Mouse (Mus musculus) forebrain, embryonic 12.5 days (tissue): ENCODE data around the gene Ckmt1. TPM values are rescaled to one million over a fixed set of nuclear protein-coding genes. Genes with fewer than 3 reads are reported as not detected.

Experiments
- ATAC-seq: fragments of 200-750 bp; cut with Nextera tagmentation; 2 replicates; pipeline ENCODE4 v1.8.0; 2017; ENCODE audit warnings: moderate TSS enrichment; ENCODE audit not compliant: low FRiP score
- H3K27ac ChIP-seq: fragments of 300-500 bp; sonication (generic); 2 replicates; pipeline ENCODE4 v1.5.1; 2016; ENCODE audit warnings: mild to moderate bottlenecking
- H3K27me3 ChIP-seq: fragments of 300-500 bp; sonication (generic); 2 replicates; pipeline ENCODE4 v1.6.1; 2016; ENCODE audit warnings: mild to moderate bottlenecking
- H3K36me3 ChIP-seq: fragments of 300-500 bp; sonication (generic); replicated peaks from 2 replicates; pipeline ENCODE4 v1.6.1; 2016; ENCODE audit warnings: mild to moderate bottlenecking
- H3K4me1 ChIP-seq: fragments of 300-500 bp; sonication (generic); 2 replicates; pipeline ENCODE4 v1.6.1; 2016
- H3K4me2 ChIP-seq: fragments of 300-500 bp; sonication (generic); 2 replicates; pipeline ENCODE4 v1.6.1; 2016; ENCODE audit warnings: mild to moderate bottlenecking, moderate library complexity
- H3K4me3 ChIP-seq: fragments of 300-500 bp; sonication (generic); replicated peaks from 2 replicates; pipeline ENCODE4 v1.5.1; 2016; ENCODE audit warnings: mild to moderate bottlenecking
- H3K9ac ChIP-seq: fragments of 300-500 bp; sonication (generic); 2 replicates; pipeline ENCODE4 v1.6.1; 2016; ENCODE audit warnings: mild to moderate bottlenecking
- H3K9me3 ChIP-seq: fragments of 300-500 bp; sonication (generic); 2 replicates; pipeline ENCODE4 v1.6.1; 2016
- WGBS: fragments of 180-500 bp; shearing (Covaris S2); methylation state at CpG from one replicate; pipeline ENCODE4 v1.1.7; 2016; 5-methylcytosine and 5-hydroxymethylcytosine counted together
- polyA plus RNA-seq: library from polyadenylated mRNA; unstranded; fragments of >200 nt; fragmentation: Nextera tagmentation; extraction: Ambion mirVana; gene quantifications from 2 replicates; pipeline ENCODE4 v1.2.1, GENCODE M21; 2016

Ckmt1 gene
- 8.5 and 14.4 TPM in 2 replicates for polyA plus RNA-seq

DNA sequence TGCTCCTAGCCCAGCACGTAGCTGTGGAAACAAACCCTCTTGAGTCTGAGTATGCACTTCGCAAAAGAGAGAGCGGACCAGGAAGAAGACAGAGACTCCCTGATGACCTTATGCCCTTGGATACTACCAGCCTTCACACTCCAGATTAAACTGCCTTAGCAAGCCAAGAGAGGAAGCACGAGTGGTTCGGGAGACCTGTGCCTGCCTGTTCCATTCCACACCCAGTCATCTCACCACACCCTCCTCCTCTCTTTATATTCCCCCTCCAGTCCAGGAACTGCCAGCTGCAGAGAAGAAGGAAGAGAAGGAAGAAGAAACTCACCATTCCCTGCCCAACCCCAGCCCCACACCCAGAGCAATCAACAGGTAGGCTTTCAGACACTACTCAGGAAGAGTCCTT is at the start of gene Ckmt1:
Gene Ckmt1 (plus strand): TSS at position 221 of the 400 bp plus-strand sequence.
- H3K9ac ChIP-seq = peak within 1 kb of the TSS; percentile 56
- peak within 1 kb of the TSS; percentile 35 for H3K4me3 ChIP-seq
- peak within 1 kb of the TSS; percentile 60 for H3K4me2 ChIP-seq
- peaks cover 36% of the 10 kb centered on the region for H3K27me3 ChIP-seq
- 64% methylated on average over 5 of the region's 5 CpGs for WGBS
- no peak within 1 kb of the TSS for H3K27ac ChIP-seq
- no peaks in the 10 kb centered on the region for H3K36me3 ChIP-seq
- peaks cover 19% of the 10 kb centered on the region for H3K4me1 ChIP-seq
- ATAC-seq = no peak
- no peaks in the 10 kb centered on the region for H3K9me3 ChIP-seq

DNA sequence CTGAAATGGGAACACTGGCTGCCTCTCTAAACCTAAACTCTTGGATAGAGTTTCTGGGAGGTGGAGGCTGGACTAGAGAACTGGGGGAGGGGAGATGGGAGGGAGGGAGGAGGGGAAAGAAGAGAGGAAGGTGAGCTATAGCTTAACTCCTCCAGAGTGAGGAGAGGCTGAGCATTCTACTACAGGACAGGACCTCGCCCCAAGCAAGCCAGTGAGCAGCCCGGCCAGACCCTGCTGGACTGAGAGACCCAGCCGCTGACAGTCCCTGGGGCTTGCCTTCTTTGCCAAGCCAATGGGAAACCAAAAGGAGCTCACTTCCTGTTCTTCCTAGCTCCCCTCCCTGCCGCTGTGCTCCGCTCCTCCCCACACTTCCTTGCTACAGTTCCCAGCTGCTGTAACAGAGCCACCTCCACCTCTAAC is 48.5 kb upstream of the Ckmt1 start:
- WGBS = 52% methylated on average over 5 of the region's 5 CpGs
- no peak overlapping the region for H3K4me3 ChIP-seq
- no peaks in the 10 kb centered on the region for H3K9me3 ChIP-seq
- H3K4me2 ChIP-seq = no peak overlapping the region
- 0 out of 2 replicates have a peak overlapping the region, but pooled peaks have one; percentile 5 for H3K27ac ChIP-seq
- no peaks in the 10 kb centered on the region for H3K27me3 ChIP-seq
- ATAC-seq = no peak
- H3K4me1 ChIP-seq = no peaks in the 10 kb centered on the region
- peaks cover 58% of the 10 kb centered on the region for H3K36me3 ChIP-seq
- H3K9ac ChIP-seq = no peak overlapping the region

DNA sequence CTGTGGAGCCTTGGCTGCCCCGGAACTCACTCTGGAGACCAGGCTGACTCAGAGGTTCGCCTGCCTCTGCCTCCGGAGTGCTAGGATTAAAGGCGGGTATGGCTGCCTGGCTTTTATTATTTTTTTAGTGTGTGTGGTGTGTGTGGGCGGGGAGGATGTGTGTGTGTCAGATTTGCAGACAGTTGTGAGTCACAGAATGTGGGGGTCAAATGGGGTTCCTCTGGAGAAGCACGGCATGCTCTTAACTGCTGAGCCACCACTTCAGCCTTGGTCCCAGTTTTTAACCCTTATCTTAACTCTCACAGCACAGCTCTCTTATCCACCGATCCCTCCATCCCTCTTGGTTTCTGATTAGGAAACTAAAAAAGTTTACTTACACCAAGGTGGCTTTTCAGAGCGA is 41.2 kb upstream of the Ckmt1 start:
- Histone ChIP-seq H3K9ac (no peak overlapping the region), H3K4me2 (no peak overlapping the region), H3K9me3 (no peaks in the 10 kb centered on the region), H3K27ac (no peak overlapping the region), H3K27me3 (no peaks in the 10 kb centered on the region), H3K36me3 (peaks cover 13% of the 10 kb centered on the region; the same call in 1 of the 2 replicates), H3K4me1 (no peaks in the 10 kb centered on the region), H3K4me3 (no peak overlapping the region)
- no peak for ATAC-seq
- 85% methylated on average over 8 of the region's 8 CpGs for WGBS

DNA sequence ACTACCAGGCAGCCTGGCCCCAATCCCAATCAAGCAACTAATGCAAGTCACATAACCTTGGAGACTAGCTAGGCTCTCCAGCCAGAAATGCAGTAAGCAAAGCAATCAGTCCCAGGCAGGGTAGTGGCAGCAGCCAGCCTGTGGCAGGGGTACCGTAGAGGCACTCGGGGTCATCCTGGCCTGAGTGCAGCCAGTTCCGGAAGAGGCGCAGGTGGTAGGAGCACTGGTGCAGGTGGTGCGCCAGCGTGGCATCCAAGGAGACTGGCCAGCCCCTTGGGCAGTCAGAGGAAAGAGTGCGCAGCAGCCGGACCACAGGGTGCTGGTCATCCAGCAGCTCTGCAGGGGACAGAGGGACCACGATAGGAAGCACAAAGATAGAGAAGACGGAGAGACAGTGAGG is 34.5 kb upstream of the Ckmt1 start:
- Histone ChIP-seq H3K27me3 (no peaks in the 10 kb centered on the region), H3K4me1 (no peaks in the 10 kb centered on the region), H3K4me2 (no peak overlapping the region), H3K27ac (no peak overlapping the region), H3K4me3 (no peak overlapping the region), H3K36me3 (peaks cover 8% of the 10 kb centered on the region; the same call in 1 of the 2 replicates), H3K9ac (no peak overlapping the region), H3K9me3 (no peaks in the 10 kb centered on the region)
- 92% methylated on average over 10 of the region's 10 CpGs for WGBS
- no peak for ATAC-seq

DNA sequence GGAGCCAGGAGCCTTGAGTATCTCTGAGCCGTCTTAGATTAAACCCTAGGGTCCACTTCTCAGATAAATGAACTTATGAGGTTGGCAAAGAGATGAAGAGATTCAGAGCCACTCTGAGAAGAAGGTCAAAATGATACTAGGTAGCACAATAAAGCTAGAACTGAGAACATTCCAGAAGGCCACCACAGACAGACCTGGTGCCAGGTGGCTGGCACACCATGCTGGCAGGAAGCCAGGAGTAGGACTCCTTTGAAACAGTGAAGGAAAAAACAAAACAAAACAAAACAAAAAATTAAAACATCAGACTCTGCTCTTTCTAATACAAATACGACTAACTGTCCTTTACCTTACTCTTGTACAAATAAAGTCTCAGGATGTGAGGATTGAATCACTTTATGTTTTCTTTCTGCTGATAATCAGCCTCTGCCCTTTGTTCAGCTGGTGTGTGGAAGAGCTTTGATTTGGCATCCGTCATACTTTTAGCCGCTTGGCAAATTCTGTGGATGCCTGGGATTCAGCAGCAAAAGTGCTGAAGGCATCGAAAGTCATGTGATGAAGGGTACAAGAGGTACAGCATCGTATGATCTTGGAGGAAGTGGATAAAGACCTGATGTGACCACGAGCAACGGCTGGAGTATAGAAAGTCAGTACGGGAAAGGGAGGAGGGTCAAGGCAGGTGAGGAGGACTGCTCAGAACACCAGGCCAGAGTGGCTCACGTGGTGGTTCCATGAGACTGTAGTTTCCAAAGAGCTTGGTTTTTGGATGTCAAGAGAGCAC is 33.6 kb upstream of the Ckmt1 start:
- H3K36me3 ChIP-seq = peaks cover 8% of the 10 kb centered on the region; the same call in 1 of the 2 replicates
- ATAC-seq = no peak
- WGBS = 90% methylated on average over 10 of the region's 10 CpGs
- no peaks in the 10 kb centered on the region for H3K9me3 ChIP-seq
- no peak overlapping the region for H3K27ac ChIP-seq
- no peak overlapping the region for H3K9ac ChIP-seq
- no peaks in the 10 kb centered on the region for H3K27me3 ChIP-seq
- no peak overlapping the region for H3K4me3 ChIP-seq
- no peak overlapping the region for H3K4me2 ChIP-seq
- no peaks in the 10 kb centered on the region for H3K4me1 ChIP-seq

DNA sequence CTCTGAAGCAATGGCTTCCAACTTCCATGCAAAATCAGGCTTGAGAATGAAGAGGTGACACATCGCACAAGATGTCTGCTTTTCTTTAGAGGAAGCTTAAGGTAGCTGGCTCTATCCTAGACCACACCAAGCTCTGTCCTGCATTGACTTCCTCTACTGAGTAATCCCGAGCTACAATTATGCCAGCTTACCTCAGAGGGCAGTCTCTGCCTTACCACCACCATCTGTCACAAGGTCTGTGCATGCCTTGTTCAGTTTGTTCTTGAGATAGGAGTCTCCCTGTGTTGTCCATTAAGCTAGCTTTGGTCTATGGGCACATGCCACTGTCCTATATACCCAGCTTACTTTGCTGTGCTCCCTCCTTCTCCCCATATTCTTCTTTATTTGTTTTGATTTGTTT is 28.0 kb upstream of the Ckmt1 start:
- no peaks in the 10 kb centered on the region for H3K27me3 ChIP-seq
- no peaks in the 10 kb centered on the region for H3K9me3 ChIP-seq
- H3K4me3 ChIP-seq = no peak overlapping the region
- 94% methylated on average over 2 of the region's 2 CpGs for WGBS
- no peak overlapping the region for H3K9ac ChIP-seq
- ATAC-seq = no peak
- H3K4me2 ChIP-seq = no peak overlapping the region
- no peaks in the 10 kb centered on the region for H3K4me1 ChIP-seq
- H3K36me3 ChIP-seq = peaks cover 11% of the 10 kb centered on the region
- no peak overlapping the region for H3K27ac ChIP-seq

DNA sequence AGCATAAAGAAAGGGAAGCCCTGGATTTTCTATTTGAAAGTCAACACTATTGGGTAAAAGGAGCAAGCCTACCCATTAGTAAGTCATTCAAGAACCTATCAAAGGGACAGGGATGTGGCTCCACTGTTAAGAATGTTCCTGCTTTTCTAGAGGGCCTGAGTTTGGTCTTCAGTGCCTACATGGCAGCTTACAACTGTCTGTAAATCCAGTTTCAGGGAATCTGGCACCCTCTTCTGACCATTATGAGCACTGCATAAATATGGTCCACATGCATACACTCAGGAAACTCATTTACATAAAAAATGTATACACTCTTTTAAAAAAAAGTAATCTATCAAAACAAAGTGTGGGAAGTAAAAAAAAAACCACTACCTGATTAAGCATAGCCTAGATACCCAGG is 18.5 kb upstream of the Ckmt1 start:
- Histone ChIP-seq H3K36me3 (peaks cover 7% of the 10 kb centered on the region; the same call in 1 of the 2 replicates), H3K9me3 (peaks cover 6% of the 10 kb centered on the region; the same call in 1 of the 2 replicates), H3K4me1 (no peaks in the 10 kb centered on the region), H3K27me3 (no peaks in the 10 kb centered on the region), H3K9ac (no peak overlapping the region), H3K27ac (no peak overlapping the region), H3K4me2 (no peak overlapping the region), H3K4me3 (no peak overlapping the region)
- no peak for ATAC-seq

DNA sequence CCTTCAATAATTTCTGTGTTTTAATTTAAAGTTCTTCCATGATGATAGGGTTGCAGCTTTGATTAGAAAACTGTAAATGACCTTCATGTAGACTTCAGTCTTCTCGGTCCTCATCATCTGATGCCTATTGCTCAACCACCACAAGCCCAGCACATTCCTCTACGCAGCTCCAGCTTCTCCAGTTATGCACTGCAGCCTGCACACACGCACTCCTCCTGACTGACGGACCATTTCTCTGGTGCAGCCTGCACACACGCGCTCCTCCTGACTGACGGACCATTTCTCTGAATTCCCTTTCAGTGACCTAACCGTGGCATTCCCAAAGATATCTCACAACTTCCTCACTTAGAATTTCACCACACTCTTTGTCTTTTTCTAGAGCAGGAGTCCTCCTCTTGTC is 4.4 kb upstream of the Ckmt1 start:
- Histone ChIP-seq H3K9ac (no peak overlapping the region), H3K4me1 (peaks cover 11% of the 10 kb centered on the region), H3K27ac (no peak overlapping the region), H3K27me3 (peaks cover 19% of the 10 kb centered on the region), H3K36me3 (no peaks in the 10 kb centered on the region; the same call in 1 of the 2 replicates), H3K4me3 (no peak overlapping the region), H3K9me3 (no peaks in the 10 kb centered on the region), H3K4me2 (no peak overlapping the region)
- no peak for ATAC-seq
- WGBS = 72% methylated on average over 8 of the region's 8 CpGs

DNA sequence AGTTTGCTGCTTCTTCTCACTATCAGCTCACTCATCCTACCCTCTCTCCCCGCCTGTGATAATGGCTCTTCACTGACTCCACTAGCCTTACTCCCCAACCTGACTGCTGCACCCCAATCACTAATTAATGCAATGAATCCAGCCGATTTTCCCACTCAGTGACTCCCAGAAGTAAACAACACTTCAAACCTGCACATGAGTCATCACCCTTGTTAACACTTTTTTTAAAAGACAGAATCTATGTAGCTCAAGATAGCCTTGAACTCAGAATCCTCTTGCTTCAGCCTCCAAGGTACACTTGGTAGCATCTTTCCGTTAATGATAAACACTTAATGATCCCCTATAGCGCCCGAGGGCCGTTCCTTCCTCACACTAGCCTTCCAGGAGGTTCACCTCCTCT is 3.1 kb upstream of the Ckmt1 start:
- peaks cover 19% of the 10 kb centered on the region for H3K4me1 ChIP-seq
- peak overlapping the region; percentile 67 for H3K4me3 ChIP-seq
- H3K9me3 ChIP-seq = no peaks in the 10 kb centered on the region
- H3K27ac ChIP-seq = peak overlapping the region; percentile 77; the same call in 1 of the 2 replicates
- H3K36me3 ChIP-seq = no peaks in the 10 kb centered on the region; the same call in 1 of the 2 replicates
- WGBS = 2% methylated on average over 6 of the region's 6 CpGs
- peaks cover 29% of the 10 kb centered on the region for H3K27me3 ChIP-seq
- ATAC-seq = no peak
- H3K4me2 ChIP-seq = peak overlapping the region; percentile 79
- H3K9ac ChIP-seq = peak overlapping the region; percentile 88

DNA sequence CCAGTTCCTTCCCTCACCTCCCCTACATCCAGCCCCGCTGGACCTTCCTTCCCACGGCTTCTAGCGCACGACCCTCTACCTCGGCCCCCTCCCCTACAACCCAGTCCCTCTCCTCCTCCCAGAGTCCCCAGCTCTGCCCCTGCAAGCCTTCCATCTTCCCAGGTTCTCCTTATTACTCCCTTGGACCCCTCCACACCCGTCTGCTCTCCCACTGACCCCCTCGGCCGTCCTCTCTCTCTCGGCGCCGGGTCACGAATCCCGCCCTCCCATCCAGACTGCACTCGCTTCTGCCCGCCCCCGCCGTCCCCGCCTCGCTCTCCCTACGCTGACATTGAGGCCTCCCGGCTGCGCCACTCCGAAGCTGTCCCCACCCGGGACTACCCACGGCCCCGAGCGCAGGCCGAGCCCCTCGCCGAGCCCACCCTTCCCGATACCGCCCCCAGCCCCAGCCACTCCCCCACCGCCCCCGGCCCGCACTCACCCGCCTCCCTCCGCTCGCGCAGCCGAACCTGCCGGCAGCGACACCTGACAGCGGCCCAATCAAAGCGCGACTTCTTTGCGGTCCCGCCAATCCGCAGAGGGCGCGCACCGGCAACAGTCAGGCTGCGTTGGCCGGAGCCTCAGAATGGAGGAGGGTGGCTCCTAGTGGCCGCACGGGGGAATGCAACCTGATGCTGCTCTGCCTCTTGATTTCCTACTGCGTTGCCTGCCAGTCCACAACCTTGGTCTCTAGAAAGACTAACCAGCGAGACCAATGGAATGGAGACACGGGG is 2.5 kb upstream of the Ckmt1 start, which contains the start of gene Ppip5k1:
Gene Ppip5k1 (minus strand): TSS at position 577 of the 773 bp plus-strand sequence.
- Histone ChIP-seq H3K36me3 (no peaks in the 10 kb centered on the region), H3K27me3 (peaks cover 32% of the 10 kb centered on the region), H3K9me3 (no peaks in the 10 kb centered on the region), H3K9ac (peak within 1 kb of the TSS; percentile 88), H3K4me1 (peaks cover 19% of the 10 kb centered on the region), H3K4me3 (peak within 1 kb of the TSS; percentile 67), H3K27ac (peak within 1 kb of the TSS; percentile 77), H3K4me2 (peak within 1 kb of the TSS; percentile 79)
- under 1% methylated on average over 56 of the region's 58 CpGs for WGBS
- ATAC-seq = peak; percentile 98

DNA sequence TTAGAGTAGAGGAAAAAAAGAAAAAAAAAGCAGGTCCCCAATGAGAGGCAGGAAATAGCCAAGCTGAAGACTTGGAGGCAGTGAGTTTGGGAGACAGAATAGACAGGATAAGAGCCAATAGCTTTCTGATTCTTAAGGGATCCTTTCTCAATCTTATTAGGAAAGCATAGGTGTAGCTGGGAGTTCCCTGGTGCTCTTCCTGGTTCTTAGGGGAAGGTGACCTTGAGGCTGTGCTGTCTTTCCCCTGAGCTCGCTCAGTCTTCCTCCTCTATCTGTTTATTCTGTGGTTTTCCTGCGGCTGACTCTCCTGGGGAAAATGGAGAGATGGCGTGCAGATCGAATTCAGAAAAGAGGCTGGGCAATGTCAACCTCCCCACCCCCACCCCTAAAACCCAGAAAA is 447 bp downstream of the Ckmt1 start:
- H3K4me1 ChIP-seq = peaks cover 19% of the 10 kb centered on the region
- no peak overlapping the region for H3K27ac ChIP-seq
- no peaks in the 10 kb centered on the region for H3K9me3 ChIP-seq
- no peaks in the 10 kb centered on the region for H3K36me3 ChIP-seq
- no peak overlapping the region for H3K9ac ChIP-seq
- H3K4me3 ChIP-seq = peak overlapping the region; percentile 35
- WGBS = 2% methylated on average over 4 of the region's 4 CpGs
- ATAC-seq = no peak
- H3K4me2 ChIP-seq = peak overlapping the region; percentile 60
- peaks cover 36% of the 10 kb centered on the region for H3K27me3 ChIP-seq

DNA sequence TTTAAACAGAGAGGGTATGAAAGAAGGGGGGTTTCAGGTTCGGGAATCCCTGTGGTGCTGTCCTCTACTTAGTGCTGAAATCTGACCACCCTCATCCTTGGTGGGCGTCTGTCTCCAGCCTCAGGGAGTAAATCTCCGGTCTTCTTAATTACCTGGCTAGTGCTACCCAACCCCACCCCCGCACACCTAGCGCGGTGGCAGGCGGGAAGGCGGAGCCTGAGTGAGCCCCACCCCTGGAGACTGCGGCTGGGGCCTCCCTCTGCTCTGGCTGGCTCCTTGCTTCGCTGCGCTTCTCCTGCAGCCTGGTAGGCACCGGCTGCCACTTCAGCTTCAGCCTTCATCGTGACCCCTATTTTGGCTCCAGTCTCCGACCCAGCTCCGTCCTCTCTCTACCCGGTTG is 867 bp downstream of the Ckmt1 start:
- Histone ChIP-seq H3K9ac (peak overlapping the region; percentile 56), H3K4me2 (peak overlapping the region; percentile 60), H3K9me3 (no peaks in the 10 kb centered on the region), H3K27ac (no peak overlapping the region), H3K4me1 (peaks cover 19% of the 10 kb centered on the region), H3K36me3 (no peaks in the 10 kb centered on the region), H3K27me3 (peaks cover 36% of the 10 kb centered on the region), H3K4me3 (peak overlapping the region; percentile 35)
- peak; percentile 42; the same call in 1 of the 2 replicates for ATAC-seq
- 1% methylated on average over 16 of the region's 16 CpGs for WGBS
